Mouse (Mus musculus) spleen, postnatal 14 days (tissue): Measurements from ENCODE around the gene Ccdc38.
"Not testable (repeated sequence)": the region's sequence is repeated elsewhere in the genome, so short reads cannot be mapped to it uniquely, and the experiment has no call there.

Experiments
- DNase-seq, 2 experiments: peaks; one replicate each; pipeline ENCODE4 v3.0.0; 2021 to 2022; ENCODE audit warnings: low spot score in 2 of 2

The Ccdc38 gene

GRCm38 (mm10) chr10:93548991-93549390 lies 8.6 kb downstream of the Ccdc38 start:
- peak; percentile 46 to 64 for DNase-seq

GRCm38 (mm10) chr10:93549821-93550220 lies 9.4 kb downstream of the Ccdc38 start:
- no peak for DNase-seq

- no peak for DNase-seq
Observed at GRCm38 (mm10) chr10:93552596-93552995, 12.2 kb downstream of the Ccdc38 start.

- not testable (repeated sequence) for DNase-seq
Observed at GRCm38 (mm10) chr10:93557971-93558370, 17.5 kb downstream of the Ccdc38 start.

- DNase-seq = no peak
Observed at GRCm38 (mm10) chr10:93559786-93560185, 19.4 kb downstream of the Ccdc38 start.

- no peak for DNase-seq
Observed at GRCm38 (mm10) chr10:93564518-93565090, 24.2 kb downstream of the Ccdc38 start.

- DNase-seq = no peak
Observed at GRCm38 (mm10) chr10:93567066-93567465, 26.6 kb downstream of the Ccdc38 start.

- no peak for DNase-seq
Observed at GRCm38 (mm10) chr10:93567841-93568566, 27.6 kb downstream of the Ccdc38 start.

- no peak for DNase-seq
Observed at GRCm38 (mm10) chr10:93568671-93569070, 28.2 kb downstream of the Ccdc38 start.

GRCm38 (mm10) chr10:93572209-93572608 lies 31.8 kb downstream of the Ccdc38 start:
- no peak for DNase-seq

- no peak for DNase-seq
Observed at GRCm38 (mm10) chr10:93574966-93575365, 34.5 kb downstream of the Ccdc38 start.

GRCm38 (mm10) chr10:93575960-93576359 lies 35.5 kb downstream of the Ccdc38 start:
- DNase-seq = no peak

- DNase-seq = peak; percentile 20 to 60
Observed at GRCm38 (mm10) chr10:93577271-93577886, 36.9 kb downstream of the Ccdc38 start.

GRCm38 (mm10) chr10:93588796-93589195 lies 48.4 kb downstream of the Ccdc38 start:
- no peak for DNase-seq

GRCm38 (mm10) chr10:93589281-93589848 lies 48.9 kb downstream of the Ccdc38 start, which contains the start of gene Snrpf:
Gene Snrpf (minus strand): TSS chr10:93589706.
- peak; percentile 78 to 89 for DNase-seq

- peak in 1 of 2 experiments; percentile 14 for DNase-seq
Observed at GRCm38 (mm10) chr10:93592456-93592855, 52.0 kb downstream of the Ccdc38 start.

- peak; percentile 54 to 68 for DNase-seq
Observed at GRCm38 (mm10) chr10:93594022-93594482, 53.6 kb downstream of the Ccdc38 start.

GRCm38 (mm10) chr10:93595831-93596230 lies 55.4 kb downstream of the Ccdc38 start:
- DNase-seq = no peak

GRCm38 (mm10) chr10:93596641-93597040 lies 56.2 kb downstream of the Ccdc38 start:
- no peak for DNase-seq

GRCm38 (mm10) chr10:93602309-93602708 lies 61.9 kb downstream of the Ccdc38 start:
- no peak for DNase-seq

GRCm38 (mm10) chr10:93603256-93603655 lies 62.8 kb downstream of the Ccdc38 start:
- DNase-seq = no peak

- DNase-seq = no peak
Observed at GRCm38 (mm10) chr10:93606326-93606725, 65.9 kb downstream of the Ccdc38 start.
